Mouse (Mus musculus) embryo, embryonic 11.5 days (tissue): ENCODE data around the gene Il7r.

ENCODE experiments used
- DNase-seq: peaks from one replicate; pipeline ENCODE4 v3.0.0-alpha.2; 2012; ENCODE audit warnings: low read depth, low spot score

Il7r gene

DNA sequence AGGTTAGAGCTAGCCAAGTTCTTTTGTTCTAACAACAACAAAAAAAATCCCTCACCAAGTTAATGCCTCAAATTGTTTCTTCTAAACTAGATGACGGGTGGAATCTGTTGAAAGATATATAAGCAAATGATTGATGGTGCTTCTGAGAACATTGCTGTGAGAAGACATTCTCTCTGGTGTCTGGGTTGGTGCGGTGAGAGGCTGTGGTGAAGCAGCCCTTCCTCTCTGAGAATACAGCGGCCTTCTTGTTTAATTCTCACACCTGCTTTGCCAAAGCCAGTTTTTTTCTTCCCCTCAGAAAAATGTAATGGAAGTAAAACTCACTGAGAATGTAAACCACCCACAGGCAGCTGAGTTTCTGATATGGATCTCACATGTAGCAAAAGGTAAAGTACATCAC, 57.8 kb downstream of the Il7r start:
- no peak for DNase-seq

DNA sequence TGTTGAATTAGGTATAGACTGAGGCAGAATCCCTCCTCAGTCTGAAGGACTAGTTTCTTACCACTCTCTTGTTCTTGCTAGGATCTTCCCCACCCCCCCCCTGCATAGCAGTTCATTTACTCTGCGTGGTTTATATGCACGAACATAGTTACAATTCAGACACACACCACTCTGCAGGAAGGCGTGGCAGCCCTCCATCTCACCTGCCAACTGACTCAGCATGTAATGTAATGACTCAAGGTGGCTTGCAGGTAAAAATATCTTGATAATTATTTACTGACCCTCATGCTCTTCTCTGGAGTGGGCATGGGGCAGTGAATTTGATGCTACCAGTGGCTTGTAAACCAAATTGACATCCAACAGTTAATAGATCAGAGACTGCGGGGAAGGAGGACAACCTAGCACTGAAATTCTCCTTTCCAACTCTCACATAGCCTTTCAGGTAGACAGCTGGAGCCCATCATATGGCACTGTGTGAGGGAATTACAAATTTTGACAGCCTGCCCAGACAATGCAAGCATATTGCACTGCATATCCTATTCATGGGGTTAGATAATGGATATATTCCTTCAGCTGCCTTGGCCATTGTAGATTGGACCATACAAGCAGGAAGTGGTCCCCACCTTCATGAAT, 58.8 kb downstream of the Il7r start:
- no peak for DNase-seq

DNA sequence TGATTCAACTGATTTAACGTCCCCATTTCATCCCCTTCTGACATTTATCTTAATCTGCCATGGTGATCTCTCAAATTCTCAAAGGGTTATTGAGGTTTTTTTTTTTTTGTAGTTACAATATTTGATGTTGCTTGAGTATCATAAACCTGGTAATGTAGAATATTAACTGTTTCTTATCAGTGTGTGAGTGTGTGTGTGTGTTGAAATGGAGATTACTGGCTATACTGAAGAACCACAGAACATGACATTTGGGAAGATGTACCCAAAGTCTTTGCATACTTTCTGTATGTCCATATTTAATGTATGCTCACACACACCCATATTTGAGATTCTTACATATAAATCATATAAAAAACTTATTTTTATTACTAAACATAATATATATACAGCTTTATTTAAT, 65.9 kb downstream of the Il7r start:
- no peak for DNase-seq

DNA sequence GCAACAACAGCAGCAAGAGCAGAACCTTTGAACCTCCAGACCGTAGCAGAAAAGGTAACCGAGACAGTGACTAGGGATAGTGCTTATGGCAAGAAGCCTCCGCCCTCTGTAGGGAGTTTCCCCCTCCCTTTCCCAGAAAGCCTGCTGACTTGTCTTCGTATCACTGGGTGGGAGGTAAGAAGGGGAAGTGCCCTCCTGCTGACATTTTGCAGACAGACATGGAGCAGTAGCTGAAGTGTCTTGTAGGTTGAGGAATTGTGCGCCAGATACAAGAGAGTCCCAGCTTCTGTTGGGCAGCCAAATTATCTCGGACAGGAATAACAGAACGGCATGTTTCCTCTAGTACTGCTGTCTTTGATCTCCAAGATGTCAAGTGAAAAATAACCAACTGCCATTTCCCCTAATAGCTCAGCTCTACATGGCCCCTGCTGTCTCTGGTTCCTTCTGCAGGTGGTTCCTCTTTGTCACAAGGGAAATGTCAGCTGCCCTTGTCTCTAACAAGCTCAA, 66.4 kb downstream of the Il7r start:
- DNase-seq, result no peak
